Mouse (Mus musculus) heart, adult 2 months (tissue): ENCODE data around the gene Fam53a.

ENCODE experiments used
- CTCF ChIP-seq: fragments of 200-600 bp; IDR thresholded peaks from 2 replicates; pipeline ENCODE4 v1.8.1; 2022; ENCODE audit warnings: antibody characterized with exemption, mild to moderate bottlenecking, moderate library complexity
- POLR2A ChIP-seq: fragments of 200-500 bp; IDR thresholded peaks from 2 replicates; pipeline ENCODE4 v1.6.1; 2011; ENCODE audit warnings: mild to moderate bottlenecking, low read depth, low read length, control low read depth; ENCODE audit not compliant: insufficient read depth

GRCm38 (mm10) chr5:33629301-33629987 lies at the start of gene Fam53a, which contains the start of gene Gm9903:
- TF ChIP-seq CTCF = peak; percentile 51
- peak; percentile 94 for TF ChIP-seq POLR2A
